Mouse (Mus musculus) E14TG2a.4 (cell line): ENCODE data around the gene Tbl1x.

Source experiments
- CTCF ChIP-seq: conservative IDR thresholded peaks from 2 replicates; pipeline ENCODE4 v1.5.1; 2014; ENCODE audit warnings: low read length
- NANOG ChIP-seq: IDR thresholded peaks from 2 replicates; pipeline ENCODE4 v1.6.1; 2014; ENCODE audit warnings: borderline replicate concordance, low read length, mixed read lengths
- POU5F1 ChIP-seq: IDR thresholded peaks from 2 replicates; pipeline ENCODE4 v1.6.1; 2014; ENCODE audit warnings: low read length, borderline replicate concordance

DNA sequence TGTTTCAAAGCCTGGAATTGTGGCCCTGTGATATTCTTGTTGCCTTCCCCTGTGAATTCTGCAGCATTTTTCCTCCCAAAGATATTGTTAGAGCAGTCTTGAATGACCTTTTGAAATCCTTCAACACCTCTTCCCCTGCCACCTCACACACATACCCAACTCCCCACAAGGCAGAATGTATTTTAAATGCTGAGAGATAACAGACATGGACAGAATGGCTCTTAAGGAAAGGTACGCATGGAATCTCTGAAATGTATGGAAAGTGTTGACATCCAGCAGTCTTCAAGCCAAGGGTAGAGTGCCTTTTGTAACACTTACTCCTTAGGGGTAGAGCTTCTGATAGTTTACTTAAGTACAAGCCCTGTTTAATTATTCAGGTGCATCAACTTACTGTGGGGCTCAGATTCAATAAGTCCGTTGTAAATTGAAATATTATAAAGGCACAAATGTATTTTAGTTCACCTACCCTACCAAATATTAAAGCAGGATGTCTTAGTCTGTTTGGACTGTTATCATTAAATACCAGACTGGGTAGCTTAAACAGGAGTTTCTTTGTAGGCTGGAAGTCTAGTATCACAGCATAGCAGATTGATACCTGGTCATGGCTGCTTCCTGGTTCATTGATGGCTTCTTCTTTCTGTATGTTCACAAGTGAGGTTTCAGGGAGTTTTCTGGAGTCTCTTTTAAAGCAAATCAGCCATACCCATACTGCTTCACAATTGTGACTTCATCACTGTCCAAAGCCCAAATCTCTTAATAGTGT lies 92.9 kb downstream of the Tbl1x start:
- TF ChIP-seq CTCF: no peak
- no peak for TF ChIP-seq POU5F1
- no peak for TF ChIP-seq NANOG
